Mouse (Mus musculus): ENCODE results near the gene Bmp7. TPM values are rescaled to one million over a fixed set of nuclear protein-coding genes. Genes with fewer than 3 reads are reported as not detected.
A peak's percentile ranks its signal among the peaks of the same experiment; 100 is the strongest.

Gene Bmp7
- polyA plus RNA-seq, 1 experiment from 2014 or later: 1.6 TPM

- Histone ChIP-seq H3K4me2 (peak overlapping the region; percentile 63), H3K27me3 (peaks cover 81% of the 10 kb centered on the region), H3K36me3 (replicated peaks) (no peaks in the 10 kb centered on the region), H3K27ac (replicated peaks) (no peak overlapping the region), H3K9ac (no peak overlapping the region), H3K9me3 (replicated peaks) (no peaks in the 10 kb centered on the region), H3K4me3 (replicated peaks) (peak overlapping the region; percentile 50), H3K4me1 (replicated peaks) (peaks cover 7% of the 10 kb centered on the region)
- no peak for ATAC-seq (ENCODE audit: insufficient read depth)
- whole genome bisulfite sequencing (ENCODE audit: insufficient replicate concordance): 6% methylated on average over 12 of the region's 13 CpGs
Measured at GRCm38 (mm10) chr2:172940799-172941163, 660 bp upstream of the Bmp7 start.

GRCm38 (mm10) chr2:172939639-172940002 is 500 bp downstream of the Bmp7 start:
- Histone ChIP-seq H3K27me3 (peaks cover 92% of the 10 kb centered on the region), H3K4me3 (replicated peaks) (peak overlapping the region; percentile 50), H3K4me1 (replicated peaks) (peaks cover 17% of the 10 kb centered on the region), H3K27ac (replicated peaks) (no peak overlapping the region), H3K9me3 (replicated peaks) (no peaks in the 10 kb centered on the region), H3K4me2 (peak overlapping the region; percentile 63), H3K9ac (no peak overlapping the region), H3K36me3 (replicated peaks) (no peaks in the 10 kb centered on the region)
- under 1% methylated on average over 26 of the region's 26 CpGs for WGBS (ENCODE audit: insufficient replicate concordance)
- ATAC-seq (ENCODE audit: insufficient read depth): no peak

- Histone ChIP-seq H3K4me1 (replicated peaks) (peaks cover 23% of the 10 kb centered on the region), H3K27ac (replicated peaks) (no peak overlapping the region), H3K27me3 (peaks cover 98% of the 10 kb centered on the region), H3K4me2 (peak overlapping the region; percentile 63), H3K9me3 (replicated peaks) (no peaks in the 10 kb centered on the region), H3K9ac (no peak overlapping the region), H3K4me3 (replicated peaks) (peak overlapping the region; percentile 50), H3K36me3 (replicated peaks) (no peaks in the 10 kb centered on the region)
- peak; percentile 43 for ATAC-seq (ENCODE audit: insufficient read depth)
- 2% methylated on average over 57 of the region's 57 CpGs for WGBS (ENCODE audit: insufficient replicate concordance)
Measured at GRCm38 (mm10) chr2:172938761-172939638, 1.1 kb downstream of the Bmp7 start.

- WGBS (ENCODE audit: insufficient replicate concordance): 24% methylated on average over 12 of the region's 12 CpGs
- H3K4me3 ChIP-seq (replicated peaks): no peak overlapping the region
- no peaks in the 10 kb centered on the region for H3K36me3 ChIP-seq (replicated peaks)
- H3K9ac ChIP-seq: no peak overlapping the region
- peaks cover 100% of the 10 kb centered on the region for H3K27me3 ChIP-seq
- H3K4me2 ChIP-seq: no peak overlapping the region
- no peaks in the 10 kb centered on the region for H3K9me3 ChIP-seq (replicated peaks)
- peaks cover 23% of the 10 kb centered on the region for H3K4me1 ChIP-seq (replicated peaks)
- H3K27ac ChIP-seq (replicated peaks): no peak overlapping the region
- no peak for ATAC-seq (ENCODE audit: insufficient read depth)
Measured at GRCm38 (mm10) chr2:172937326-172938190, 2.6 kb downstream of the Bmp7 start.

- H3K4me2 ChIP-seq: no peak overlapping the region
- peaks cover 97% of the 10 kb centered on the region for H3K27me3 ChIP-seq
- 48% methylated on average over 5 of the region's 5 CpGs for WGBS (ENCODE audit: insufficient replicate concordance)
- no peaks in the 10 kb centered on the region for H3K9me3 ChIP-seq (replicated peaks)
- ATAC-seq (ENCODE audit: insufficient read depth): no peak
- no peak overlapping the region for H3K9ac ChIP-seq
- peaks cover 23% of the 10 kb centered on the region for H3K4me1 ChIP-seq (replicated peaks)
- H3K27ac ChIP-seq (replicated peaks): no peak overlapping the region
- H3K36me3 ChIP-seq (replicated peaks): no peaks in the 10 kb centered on the region
- no peak overlapping the region for H3K4me3 ChIP-seq (replicated peaks)
Measured at GRCm38 (mm10) chr2:172936844-172937243, 3.3 kb downstream of the Bmp7 start.

GRCm38 (mm10) chr2:172935776-172936562 is 4.2 kb downstream of the Bmp7 start:
- no peaks in the 10 kb centered on the region for H3K36me3 ChIP-seq (replicated peaks)
- H3K4me2 ChIP-seq: no peak overlapping the region
- peaks cover 23% of the 10 kb centered on the region for H3K4me1 ChIP-seq (replicated peaks)
- no peaks in the 10 kb centered on the region for H3K9me3 ChIP-seq (replicated peaks)
- H3K9ac ChIP-seq: no peak overlapping the region
- 39% methylated on average over 12 of the region's 12 CpGs for WGBS (ENCODE audit: insufficient replicate concordance)
- no peak overlapping the region for H3K27ac ChIP-seq (replicated peaks)
- ATAC-seq (ENCODE audit: insufficient read depth): no peak
- H3K27me3 ChIP-seq: peaks cover 93% of the 10 kb centered on the region
- H3K4me3 ChIP-seq (replicated peaks): no peak overlapping the region

DNA sequence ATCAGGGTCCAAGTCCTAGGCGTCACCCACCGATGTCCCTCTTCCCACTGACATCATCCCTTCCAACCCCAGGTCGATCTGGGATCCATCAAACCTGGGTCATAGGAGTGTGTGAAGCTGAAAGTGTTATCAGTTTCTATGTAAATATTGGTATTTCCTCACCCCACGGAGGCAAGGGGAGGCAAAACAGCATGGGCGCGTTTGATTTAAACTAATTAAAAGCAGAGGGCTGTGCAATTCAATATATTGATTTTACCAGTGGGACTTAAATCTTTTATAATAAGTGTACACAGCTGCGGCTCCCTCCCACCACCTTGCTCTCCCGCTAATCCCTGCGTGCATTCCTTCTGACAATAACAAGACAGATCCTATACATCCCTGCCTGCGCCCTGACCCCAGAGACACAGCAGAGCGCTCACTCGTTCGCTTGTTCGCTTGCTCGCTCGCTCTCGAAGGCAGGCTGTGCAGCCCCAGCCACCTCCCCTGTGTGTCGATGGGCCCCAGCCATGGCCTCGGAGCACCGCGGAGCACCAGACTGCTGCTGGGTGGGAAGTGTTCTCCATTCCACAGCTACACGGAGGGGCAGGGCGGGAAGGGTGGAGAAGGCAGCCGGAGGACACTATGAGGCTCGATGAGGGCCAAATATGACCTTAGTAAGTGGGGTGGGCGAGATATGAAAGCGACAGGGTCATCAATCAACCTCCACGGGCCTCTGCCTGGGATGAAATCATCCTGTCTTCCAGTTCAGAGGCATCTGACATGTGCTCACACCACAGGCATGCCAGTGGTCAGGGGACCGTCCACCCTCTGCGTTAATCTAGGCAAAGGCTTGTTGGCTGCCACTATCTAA is 5.0 kb downstream of the Bmp7 start:
- H3K4me3 ChIP-seq (replicated peaks): no peak overlapping the region
- peaks cover 91% of the 10 kb centered on the region for H3K27me3 ChIP-seq
- H3K9ac ChIP-seq: no peak overlapping the region
- no peaks in the 10 kb centered on the region for H3K9me3 ChIP-seq (replicated peaks)
- peak overlapping the region; percentile 18; the same call in 1 of the 2 replicates for H3K4me2 ChIP-seq
- ATAC-seq (ENCODE audit: insufficient read depth): peak; percentile 43; the same call in 1 of the 2 replicates
- H3K4me1 ChIP-seq (replicated peaks): peaks cover 23% of the 10 kb centered on the region
- H3K36me3 ChIP-seq (replicated peaks): no peaks in the 10 kb centered on the region
- no peak overlapping the region for H3K27ac ChIP-seq (replicated peaks)
- WGBS (ENCODE audit: insufficient replicate concordance): 15% methylated on average over 30 of the region's 30 CpGs

- no peak overlapping the region for H3K27ac ChIP-seq (replicated peaks)
- H3K4me2 ChIP-seq: peak overlapping the region; percentile 20; the same call in 1 of the 2 replicates
- H3K27me3 ChIP-seq: peaks cover 84% of the 10 kb centered on the region
- no peak overlapping the region for H3K4me3 ChIP-seq (replicated peaks)
- no peak for ATAC-seq (ENCODE audit: insufficient read depth)
- WGBS (ENCODE audit: insufficient replicate concordance): 12% methylated on average over 8 of the region's 8 CpGs
- H3K9me3 ChIP-seq (replicated peaks): no peaks in the 10 kb centered on the region
- H3K9ac ChIP-seq: no peak overlapping the region
- H3K36me3 ChIP-seq (replicated peaks): no peaks in the 10 kb centered on the region
- peaks cover 23% of the 10 kb centered on the region for H3K4me1 ChIP-seq (replicated peaks)
Measured at GRCm38 (mm10) chr2:172934420-172934788, 5.7 kb downstream of the Bmp7 start.

GRCm38 (mm10) chr2:172933631-172934419 is 6.3 kb downstream of the Bmp7 start:
- no peak for ATAC-seq (ENCODE audit: insufficient read depth)
- Histone ChIP-seq H3K4me3 (replicated peaks) (no peak overlapping the region), H3K9ac (no peak overlapping the region), H3K27ac (replicated peaks) (no peak overlapping the region), H3K4me1 (replicated peaks) (peaks cover 23% of the 10 kb centered on the region), H3K36me3 (replicated peaks) (no peaks in the 10 kb centered on the region), H3K27me3 (peaks cover 78% of the 10 kb centered on the region), H3K9me3 (replicated peaks) (no peaks in the 10 kb centered on the region), H3K4me2 (peak overlapping the region; percentile 20; the same call in 1 of the 2 replicates)
- WGBS (ENCODE audit: insufficient replicate concordance): 6% methylated on average over 34 of the region's 34 CpGs

All from liver, embryonic 15.5 days (tissue).